Mouse (Mus musculus) liver, embryonic 11.5 days (tissue): ENCODE measurements around the gene Unc93a2. TPM values are rescaled to one million over a fixed set of nuclear protein-coding genes. Genes with fewer than 3 reads are reported as not detected.
"Not testable (repeated sequence)": the region's sequence is repeated elsewhere in the genome, so short reads cannot be mapped to it uniquely, and the experiment has no call there.

Experiments used
- ATAC-seq: fragments of 200-750 bp; cut with Nextera tagmentation; replicated peaks from 2 replicates; pipeline ENCODE4 v1.8.0; 2017; ENCODE audit warnings: moderate number of reproducible peaks, mild to moderate bottlenecking, moderate TSS enrichment, moderate library complexity; ENCODE audit not compliant: low FRiP score
- DNase-seq: peaks from one replicate; pipeline ENCODE4 v3.0.0-alpha.2; 2017; ENCODE audit warnings: low spot score
- H3K27ac ChIP-seq: fragments of 300-500 bp; sonication (generic); 2 replicates; pipeline ENCODE4 v1.5.1; 2014; ENCODE audit warnings: mild to moderate bottlenecking, low read depth, low read length, control low read depth
- H3K27me3 ChIP-seq: fragments of 300-500 bp; sonication (generic); replicated peaks from 2 replicates; pipeline ENCODE4 v1.6.1; 2014; ENCODE audit warnings: low read length, mixed read lengths; ENCODE audit not compliant: control insufficient read depth, insufficient read depth
- H3K36me3 ChIP-seq: fragments of 300-500 bp; sonication (generic); 2 replicates; pipeline ENCODE4 v1.6.1; 2014; ENCODE audit warnings: mild to moderate bottlenecking, low read length, moderate library complexity, mixed read lengths; ENCODE audit not compliant: control insufficient read depth, insufficient read depth
- H3K4me1 ChIP-seq: fragments of 300-500 bp; sonication (generic); replicated peaks from 2 replicates; pipeline ENCODE4 v1.6.1; 2014; ENCODE audit warnings: low read length, mixed read lengths; ENCODE audit not compliant: control insufficient read depth, insufficient read depth
- H3K4me2 ChIP-seq: fragments of 300-500 bp; sonication (generic); 2 replicates; pipeline ENCODE4 v1.6.1; 2014; ENCODE audit warnings: mild to moderate bottlenecking, control low read depth, moderate library complexity
- H3K4me3 ChIP-seq: fragments of 300-500 bp; sonication (generic); 2 replicates; pipeline ENCODE4 v1.5.1; 2014; ENCODE audit warnings: low read depth, low read length, control low read depth
- H3K9ac ChIP-seq: fragments of 300-500 bp; sonication (generic); 2 replicates; pipeline ENCODE4 v1.6.1; 2014; ENCODE audit warnings: low read depth, low read length, control low read depth
- H3K9me3 ChIP-seq: fragments of 300-500 bp; sonication (generic); 2 replicates; pipeline ENCODE4 v1.6.1; 2016; ENCODE audit warnings: low read length, inconsistent platforms, mixed read lengths; ENCODE audit not compliant: control insufficient read depth
- WGBS: fragments of 180-500 bp; shearing (Covaris S2); extraction: QIAGEN DNeasy Blood & Tissue Kit; methylation state at CpG from one replicate; pipeline ENCODE4 v1.1.7; 2014; 5-methylcytosine and 5-hydroxymethylcytosine counted together
- polyA plus RNA-seq: library from polyadenylated mRNA; unstranded; fragments of >200 nt; fragmentation: Nextera tagmentation; extraction: Ambion mirVana; gene quantifications from 2 replicates; pipeline ENCODE4 v1.2.1, GENCODE M21; 2014

The Unc93a2 gene
- polyA plus RNA-seq, 1 experiment from 2014 or later: not detected

- H3K4me2 ChIP-seq, H3K4me3 ChIP-seq, H3K36me3 ChIP-seq, DNase-seq, H3K9ac ChIP-seq, H3K27me3 ChIP-seq, H3K9me3 ChIP-seq, H3K27ac ChIP-seq, ATAC-seq, H3K4me1 ChIP-seq: not testable (repeated sequence)
- WGBS: no CpG with 5 or more reads among the region's 3 CpGs
Observed at GRCm38 (mm10) chr17:7365615-7366014, 19.6 kb downstream of the Unc93a2 start.

- H3K4me1 ChIP-seq, H3K36me3 ChIP-seq, H3K27ac ChIP-seq, DNase-seq, H3K27me3 ChIP-seq, H3K9me3 ChIP-seq, H3K4me2 ChIP-seq, ATAC-seq, H3K9ac ChIP-seq, H3K4me3 ChIP-seq: not testable (repeated sequence)
- WGBS: 80% methylated on average over 9 of the region's 9 CpGs
Observed at GRCm38 (mm10) chr17:7360749-7361465, 24.4 kb downstream of the Unc93a2 start.

- H3K4me2 ChIP-seq, H3K27ac ChIP-seq, H3K4me1 ChIP-seq, H3K4me3 ChIP-seq, DNase-seq, H3K9ac ChIP-seq, H3K36me3 ChIP-seq, ATAC-seq, H3K9me3 ChIP-seq, H3K27me3 ChIP-seq: not testable (repeated sequence)
- 77% methylated on average over 4 of the region's 4 CpGs for WGBS
Observed at GRCm38 (mm10) chr17:7359806-7360205, 25.5 kb downstream of the Unc93a2 start.

GRCm38 (mm10) chr17:7352596-7352995 lies 32.7 kb downstream of the Unc93a2 start, which contains the start of gene Ttll2:
Gene Ttll2 (minus strand): TSS chr17:7352696.
- H3K4me3 ChIP-seq: not testable (repeated sequence)
- 43% methylated on average over 1 of the region's 1 CpGs for WGBS

GRCm38 (mm10) chr17:7348765-7349164 lies 36.5 kb downstream of the Unc93a2 start:
- ATAC-seq, H3K4me2 ChIP-seq, H3K9ac ChIP-seq, H3K27ac ChIP-seq, H3K9me3 ChIP-seq, H3K36me3 ChIP-seq, H3K4me3 ChIP-seq, H3K4me1 ChIP-seq, H3K27me3 ChIP-seq, DNase-seq: not testable (repeated sequence)
- 82% methylated on average over 1 of the region's 3 CpGs for WGBS

More at GRCm38 (mm10) chr17:7352596-7352995, 32.7 kb downstream of the Unc93a2 start, which contains the start of gene Ttll2:
- not testable (repeated sequence) for H3K27ac ChIP-seq, H3K36me3 ChIP-seq, H3K9me3 ChIP-seq, H3K9ac ChIP-seq, H3K4me1 ChIP-seq, H3K27me3 ChIP-seq, DNase-seq, H3K4me2 ChIP-seq, ATAC-seq

GRCm38 (mm10) chr17:7337381-7337780 lies 47.9 kb downstream of the Unc93a2 start:
- not testable (repeated sequence) for H3K4me2 ChIP-seq, H3K9ac ChIP-seq, H3K27ac ChIP-seq, H3K27me3 ChIP-seq, DNase-seq, H3K4me1 ChIP-seq, H3K9me3 ChIP-seq, ATAC-seq, H3K4me3 ChIP-seq, H3K36me3 ChIP-seq
- WGBS: 75% methylated on average over 7 of the region's 9 CpGs

DNA sequence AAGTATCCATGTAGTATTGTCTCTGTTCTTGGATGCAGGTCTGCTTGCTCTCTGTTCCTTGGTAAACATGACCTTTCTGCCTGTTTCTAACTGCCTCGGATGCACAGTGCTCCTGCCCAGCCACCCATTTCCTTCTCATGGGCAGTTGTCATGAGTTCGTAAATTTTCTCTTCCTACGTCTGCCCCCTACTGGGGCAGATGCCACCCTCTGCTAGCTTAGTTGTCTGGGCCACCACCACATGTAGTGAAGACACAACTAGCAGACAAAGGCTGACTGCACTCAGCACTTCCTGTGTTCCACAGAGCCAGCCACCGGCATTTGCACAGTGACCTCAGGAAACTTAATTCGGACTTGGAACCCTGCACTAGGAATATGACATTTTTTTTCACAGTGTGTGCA lies 52.5 kb downstream of the Unc93a2 start:
- H3K9me3 ChIP-seq, H3K27ac ChIP-seq, DNase-seq: not testable (repeated sequence)

DNA sequence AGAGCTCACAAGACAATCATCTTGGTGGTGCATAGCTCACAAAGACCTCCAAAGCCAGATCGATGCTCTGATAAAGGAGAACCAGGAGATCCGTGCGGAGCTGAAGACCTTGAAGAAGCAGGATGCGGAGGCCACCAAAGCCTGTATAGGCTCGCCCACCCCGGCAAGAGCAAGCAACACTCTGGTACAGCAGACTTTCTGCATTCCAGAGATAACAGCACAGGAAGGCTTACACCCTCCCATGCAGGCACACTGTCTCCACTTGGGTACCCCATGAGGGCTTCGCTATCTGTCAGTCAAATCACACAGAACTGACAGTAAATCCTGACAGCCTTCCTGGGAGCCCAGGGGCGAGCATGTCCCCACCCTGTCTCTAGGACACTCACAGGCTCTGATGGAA lies 58.8 kb downstream of the Unc93a2 start:
- not testable (repeated sequence) for ATAC-seq

More for the DNA sequence above, 52.5 kb downstream of the Unc93a2 start:
- 51% methylated on average over 3 of the region's 5 CpGs for WGBS
- H3K4me1 ChIP-seq, H3K36me3 ChIP-seq, H3K4me3 ChIP-seq, H3K27me3 ChIP-seq, H3K4me2 ChIP-seq, H3K9ac ChIP-seq, ATAC-seq: not testable (repeated sequence)

GRCm38 (mm10) chr17:7324346-7324745 lies 60.9 kb downstream of the Unc93a2 start, which contains the start of gene Tcp10a:
Gene Tcp10a (plus strand): TSS chr17:7324646.
- ATAC-seq, H3K27ac ChIP-seq, H3K4me3 ChIP-seq, H3K4me2 ChIP-seq, H3K9ac ChIP-seq, DNase-seq, H3K4me1 ChIP-seq, H3K9me3 ChIP-seq, H3K36me3 ChIP-seq, H3K27me3 ChIP-seq: not testable (repeated sequence)
- WGBS: 82% methylated on average over 3 of the region's 5 CpGs

More for the DNA sequence above, 58.8 kb downstream of the Unc93a2 start:
- 36% methylated on average over 2 of the region's 8 CpGs for WGBS
- not testable (repeated sequence) for H3K4me2 ChIP-seq, H3K36me3 ChIP-seq, H3K27ac ChIP-seq, H3K4me1 ChIP-seq, H3K4me3 ChIP-seq, H3K9me3 ChIP-seq, H3K27me3 ChIP-seq, H3K9ac ChIP-seq, DNase-seq
